Mouse (Mus musculus) layer of hippocampus, adult 18-20 months (tissue): ENCODE measurements around the gene Kalrn. TPM values are rescaled to one million over a fixed set of nuclear protein-coding genes. Genes with fewer than 3 reads are reported as not detected.

Experiments
- DNase-seq, 2 experiments: peaks; one replicate each; pipeline ENCODE4 v3.0.0; 2022; ENCODE audit warnings: low spot score in 2 of 2
- total RNA-seq, 2 experiments: library from RNA; stranded (reverse); gene quantifications; 2 replicates each; pipeline ENCODE4 v1.2.3; 2021

Gene Kalrn
- total RNA-seq, 2 experiments from 2014 or later: 468 to 527 TPM

DNA sequence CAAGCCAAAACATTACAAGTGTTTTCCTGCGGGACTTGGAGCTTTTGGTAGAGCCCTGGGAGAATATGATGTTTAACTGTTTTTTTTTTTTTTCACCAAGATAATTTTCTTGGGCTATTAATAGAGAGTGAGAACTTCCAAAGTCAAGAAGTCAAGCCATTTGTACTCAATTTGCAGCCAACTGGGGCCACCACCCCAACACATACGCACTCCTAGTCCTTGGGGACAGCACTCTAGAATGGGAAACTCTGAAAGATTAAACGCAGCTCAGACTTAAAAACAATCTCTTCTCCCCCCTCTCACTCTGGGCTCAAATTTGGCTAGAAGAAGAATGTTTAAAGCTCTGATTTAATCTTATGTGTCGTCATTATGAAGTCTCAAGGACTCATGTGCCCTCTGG is 214.1 kb downstream of the Kalrn start:
- no peak for DNase-seq

- no peak for DNase-seq
Observed at GRCm38 (mm10) chr16:34355547-34355946, 217.8 kb downstream of the Kalrn start.

DNA sequence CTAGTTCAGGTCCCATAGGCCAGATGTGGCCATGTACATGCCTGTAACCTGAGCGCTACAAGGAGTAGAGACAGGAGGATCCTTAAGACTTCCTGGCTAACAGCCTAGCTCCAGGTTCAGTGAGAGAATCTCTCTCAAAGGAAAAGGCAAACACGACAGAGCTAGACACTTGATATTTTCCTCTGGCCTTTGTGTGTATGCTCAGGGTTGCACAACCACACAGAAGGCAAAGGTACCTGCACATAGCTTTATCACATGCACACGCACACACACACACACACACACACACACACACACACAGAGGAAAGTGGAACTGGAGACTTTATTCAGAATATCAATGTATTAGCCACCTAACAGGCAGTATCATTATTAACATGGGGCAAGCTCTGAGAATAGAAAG is 219.3 kb downstream of the Kalrn start:
- no peak for DNase-seq

DNA sequence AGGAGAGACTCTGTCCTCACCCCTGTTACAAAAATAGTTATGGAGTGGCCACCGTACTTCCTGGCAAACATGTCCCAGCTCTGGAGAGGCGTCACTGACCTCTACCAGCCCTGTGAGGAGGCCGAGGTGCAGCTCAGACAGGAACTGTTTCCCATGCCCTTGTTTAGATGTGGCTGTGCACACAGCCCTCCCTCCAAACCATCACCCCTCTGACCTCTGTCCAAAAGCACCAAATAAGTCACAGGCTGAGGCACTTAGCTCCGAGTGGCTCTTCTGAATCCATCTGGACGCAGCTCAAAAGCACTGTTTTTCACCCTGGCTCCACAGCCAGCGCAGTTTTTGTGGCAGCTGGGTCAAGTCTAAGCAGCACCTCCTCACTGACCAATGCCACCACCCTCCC is 220.6 kb downstream of the Kalrn start:
- no peak for DNase-seq

DNA sequence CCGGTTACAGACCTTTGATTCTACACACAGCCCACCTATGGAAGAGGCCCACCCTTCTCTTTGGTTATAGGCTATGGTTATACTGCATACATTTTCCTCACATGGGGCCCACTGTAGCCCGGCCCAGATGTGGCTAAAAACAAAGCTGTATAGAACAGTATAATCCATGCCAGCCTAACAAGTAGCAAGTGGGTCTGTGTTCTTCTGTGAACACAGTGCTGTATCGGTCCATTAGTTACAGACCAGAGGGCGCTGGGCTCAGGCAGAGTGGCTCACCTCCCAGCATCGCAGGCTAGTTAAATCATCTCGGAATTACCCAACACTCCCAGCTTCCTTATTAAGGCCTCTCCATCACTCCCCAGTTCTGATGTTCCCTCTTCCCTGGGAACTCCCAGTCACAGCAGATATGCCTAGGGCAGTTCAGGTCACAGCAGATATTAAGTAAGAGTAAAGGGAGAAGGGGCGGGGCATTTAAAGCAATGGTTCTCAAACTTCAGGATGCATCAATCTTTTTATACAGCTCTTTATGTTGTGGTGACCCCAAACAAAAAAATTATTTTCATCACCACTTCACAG is 221.7 kb downstream of the Kalrn start:
- no peak for DNase-seq

DNA sequence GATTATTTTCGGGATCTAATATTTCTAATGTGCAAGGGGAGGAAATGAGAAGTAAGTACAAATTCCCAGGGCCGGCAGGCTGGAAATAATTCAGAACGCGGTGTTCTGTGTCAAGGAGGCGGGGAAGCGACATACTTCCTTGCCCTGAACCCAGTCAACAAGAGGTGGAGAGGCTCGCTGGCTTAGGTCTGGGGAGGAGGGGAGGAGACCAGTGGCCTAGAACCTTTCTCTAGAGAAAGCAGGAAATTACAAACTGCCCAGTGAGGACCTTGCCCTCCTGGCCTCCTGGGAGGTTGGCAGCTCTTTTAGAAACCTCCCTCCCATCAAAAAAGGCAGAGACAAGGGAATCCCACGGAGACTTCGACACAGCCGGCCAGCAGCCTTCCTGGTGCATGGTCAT is 225.8 kb downstream of the Kalrn start:
- no peak for DNase-seq

DNA sequence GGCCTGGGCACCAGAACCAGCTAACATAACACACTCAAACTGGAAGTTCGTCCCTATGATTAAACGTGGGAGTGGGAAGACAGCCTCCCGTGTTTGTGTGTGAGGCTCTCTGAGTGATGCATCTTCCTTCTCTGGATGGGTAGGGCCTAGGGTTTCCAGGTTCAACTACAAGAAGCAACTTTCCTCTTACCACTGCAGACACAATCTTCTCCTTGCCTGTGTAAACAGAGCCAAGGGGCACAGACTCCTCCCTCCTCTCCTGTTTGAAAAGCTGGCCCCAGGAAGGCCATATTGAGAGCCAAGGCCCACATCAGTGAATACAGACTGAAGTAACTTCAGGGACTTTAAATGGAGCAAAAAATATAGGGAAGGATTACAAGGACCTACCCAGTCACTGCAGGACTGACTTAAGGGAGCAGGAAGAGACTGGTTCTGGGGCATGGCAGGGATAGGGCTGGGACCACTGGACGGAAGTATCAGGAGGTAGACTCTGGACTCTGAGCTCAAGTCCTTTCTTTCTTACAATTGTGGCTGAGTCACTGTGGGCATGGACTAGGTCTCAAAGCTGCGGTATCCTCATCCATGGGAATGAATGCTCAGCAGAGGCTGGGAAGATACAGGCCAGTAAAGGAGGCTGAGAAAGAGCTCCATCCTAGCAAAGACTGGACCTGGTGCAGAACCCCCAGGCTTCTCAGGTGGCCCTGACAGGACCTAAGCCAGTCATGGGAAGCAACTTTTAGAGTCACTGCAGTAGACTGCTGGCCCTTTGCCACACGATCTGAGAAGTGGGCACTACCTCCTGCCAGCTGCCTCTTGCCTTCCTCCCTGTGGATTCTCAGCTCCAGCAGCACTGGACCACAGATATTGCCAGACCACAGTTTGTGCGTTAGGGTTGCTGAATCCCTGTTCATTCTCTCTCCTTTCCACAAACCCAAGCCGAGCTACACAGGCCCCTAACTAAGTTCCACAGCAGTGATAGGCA is 228.1 kb downstream of the Kalrn start:
- DNase-seq: no peak

- DNase-seq: peak; percentile 47 to 77
Observed at GRCm38 (mm10) chr16:34343968-34344367, 229.4 kb downstream of the Kalrn start.

DNA sequence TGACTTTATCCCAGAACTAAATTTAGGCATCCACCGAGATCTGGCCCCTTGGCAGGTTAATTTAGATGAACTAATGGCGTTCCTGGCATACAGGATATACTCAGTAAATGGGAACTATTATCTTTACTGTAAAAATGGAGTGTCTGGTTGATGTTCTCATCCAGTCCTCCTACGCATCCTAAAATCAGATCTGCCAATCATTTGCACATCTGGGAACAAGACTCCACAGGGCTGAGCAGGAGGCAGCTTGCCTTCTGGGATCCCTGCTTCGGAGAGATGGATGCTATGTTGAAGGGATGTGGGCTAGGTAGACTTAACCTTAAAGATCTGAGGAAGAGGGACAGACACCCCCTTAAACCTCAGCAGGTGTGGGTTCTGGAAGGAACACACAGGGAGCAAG is 230.2 kb downstream of the Kalrn start:
- DNase-seq: no peak

DNA sequence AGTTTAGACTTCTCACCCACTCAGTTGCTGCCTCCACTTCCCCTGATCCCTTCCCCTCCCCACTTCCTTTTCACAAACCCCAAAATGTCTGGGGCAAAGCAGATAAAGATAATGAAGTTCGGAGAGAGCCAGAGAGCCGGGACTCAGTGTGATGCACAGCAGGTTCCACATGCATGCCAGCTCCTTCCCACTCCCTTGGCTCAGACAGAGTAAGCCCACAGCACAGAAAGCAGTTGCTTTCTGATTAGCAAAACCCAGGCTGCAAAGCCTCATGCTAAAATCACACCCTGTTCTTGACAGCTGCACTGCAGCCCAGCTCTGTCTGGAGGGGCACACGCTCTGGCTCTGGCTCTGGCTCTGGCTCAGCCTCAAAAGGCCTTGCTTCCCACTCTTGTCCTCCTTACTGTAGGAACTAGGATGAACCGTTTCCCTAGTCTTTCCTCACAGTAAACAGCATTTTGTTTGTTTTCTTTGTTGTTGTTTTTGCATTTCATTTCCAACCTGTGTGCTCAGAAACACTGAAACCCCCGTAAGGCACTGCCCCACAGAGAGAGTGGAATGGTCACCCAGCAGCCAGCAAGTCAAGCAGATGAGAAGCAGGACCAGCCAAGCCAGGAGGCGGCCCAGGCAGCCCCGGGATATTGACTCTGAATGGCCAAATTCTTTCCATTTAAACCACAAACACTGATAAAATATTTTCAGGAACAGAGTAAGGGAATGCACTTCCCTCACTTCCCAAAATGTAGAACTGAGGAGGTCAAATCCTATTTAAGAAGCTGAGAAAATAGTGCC is 230.8 kb downstream of the Kalrn start:
- DNase-seq: peak; percentile 79 to 92

DNA sequence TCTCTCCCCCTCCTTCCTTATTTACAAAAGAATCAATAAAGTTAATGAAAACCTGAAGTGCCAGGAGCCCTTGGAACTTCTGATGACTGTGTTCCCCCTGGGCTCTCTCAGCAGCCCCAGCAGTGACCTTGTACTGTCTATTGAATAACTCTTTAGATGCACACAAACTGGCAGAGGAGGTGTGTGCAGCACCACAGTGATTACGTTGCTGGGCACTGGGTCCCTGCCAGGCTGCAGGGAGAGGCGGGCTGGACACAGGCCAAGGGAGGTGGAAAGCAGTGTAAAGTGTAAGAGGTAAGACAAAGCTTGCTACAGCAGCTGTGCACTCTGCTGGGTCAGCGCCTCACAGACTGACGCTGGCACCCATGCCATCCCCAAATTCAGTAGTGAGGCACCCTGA is 238.4 kb downstream of the Kalrn start:
- no peak for DNase-seq

DNA sequence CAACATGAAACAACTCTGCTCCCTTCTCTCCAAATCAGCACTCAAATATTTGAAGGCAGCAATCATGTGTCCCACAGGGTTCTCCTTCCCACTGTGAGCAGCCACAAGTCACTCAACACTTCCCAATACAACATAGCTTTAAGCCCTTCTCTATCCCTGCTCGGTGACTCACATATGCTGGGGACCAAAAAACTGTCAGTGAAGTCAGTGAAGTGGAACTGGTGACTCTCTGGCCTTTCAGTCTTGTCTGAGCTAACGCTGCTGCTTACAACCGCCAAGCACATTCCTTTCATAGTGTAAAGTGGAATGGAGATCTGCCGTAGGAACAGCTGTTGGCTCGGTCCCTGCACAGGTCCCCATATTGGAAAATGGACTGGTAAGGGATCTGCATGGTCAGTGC is 241.7 kb downstream of the Kalrn start:
- no peak for DNase-seq

- no peak for DNase-seq
Observed at GRCm38 (mm10) chr16:34329876-34330275, 243.5 kb downstream of the Kalrn start.

GRCm38 (mm10) chr16:34329431-34329873 is 243.9 kb downstream of the Kalrn start:
- DNase-seq: peak in 1 of 2 experiments; percentile 42

DNA sequence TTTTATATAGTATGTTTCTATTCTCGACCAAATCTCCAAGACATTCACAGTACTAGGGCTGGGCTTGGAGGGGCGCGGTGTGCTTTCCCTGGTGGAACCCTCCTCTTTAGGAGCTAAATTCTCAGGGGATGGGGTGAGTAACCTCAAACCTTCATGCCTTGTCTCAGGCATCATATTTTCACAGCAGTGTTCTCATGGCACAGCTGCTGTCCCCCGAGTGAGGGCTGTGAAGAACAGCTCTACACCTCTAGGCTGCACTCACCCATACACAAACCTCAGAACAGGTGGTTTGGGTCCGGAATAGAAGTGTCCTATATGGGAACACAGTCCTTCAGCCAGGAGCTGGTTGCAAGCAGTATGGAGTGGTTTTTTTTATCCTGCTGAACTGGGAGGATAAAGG is 245.4 kb downstream of the Kalrn start:
- DNase-seq: no peak

DNA sequence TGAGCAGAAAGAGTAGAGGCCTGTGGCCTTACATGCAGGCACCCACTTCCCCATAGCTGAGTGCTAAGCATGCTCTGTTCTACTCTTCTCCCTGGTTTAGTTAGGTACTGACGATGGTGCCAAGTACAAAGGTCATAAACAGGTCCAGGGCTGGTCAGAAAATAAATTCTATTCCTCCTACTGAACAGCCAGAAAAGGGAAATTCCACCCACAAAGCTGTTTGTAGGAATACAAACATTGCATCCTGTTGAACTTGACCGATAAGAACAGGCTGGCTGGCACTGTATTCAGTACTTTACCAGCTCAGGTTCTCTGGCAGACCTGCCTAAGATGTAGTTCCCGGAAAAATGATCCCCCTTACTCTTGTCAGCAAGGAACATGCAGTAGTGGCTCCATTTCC is 247.5 kb downstream of the Kalrn start:
- no peak for DNase-seq

- DNase-seq: no peak
Observed at GRCm38 (mm10) chr16:34325161-34325560, 248.2 kb downstream of the Kalrn start.

GRCm38 (mm10) chr16:34324735-34325134 is 248.6 kb downstream of the Kalrn start:
- no peak for DNase-seq

GRCm38 (mm10) chr16:34323496-34323895 is 249.8 kb downstream of the Kalrn start:
- DNase-seq: no peak

- peak; percentile 43 to 58 for DNase-seq
Observed at GRCm38 (mm10) chr16:34322546-34322945, 250.8 kb downstream of the Kalrn start.

- no peak for DNase-seq
Observed at GRCm38 (mm10) chr16:34321066-34321790, 252.1 kb downstream of the Kalrn start.
